Mouse (Mus musculus): ENCODE measurements around the gene Hipk2.
A peak's percentile ranks its signal among the peaks of the same experiment; 100 is the strongest.
"Not testable (repeated sequence)": the region's sequence is repeated elsewhere in the genome, so short reads cannot be mapped to it uniquely, and the experiment has no call there.

Gene Hipk2

DNA sequence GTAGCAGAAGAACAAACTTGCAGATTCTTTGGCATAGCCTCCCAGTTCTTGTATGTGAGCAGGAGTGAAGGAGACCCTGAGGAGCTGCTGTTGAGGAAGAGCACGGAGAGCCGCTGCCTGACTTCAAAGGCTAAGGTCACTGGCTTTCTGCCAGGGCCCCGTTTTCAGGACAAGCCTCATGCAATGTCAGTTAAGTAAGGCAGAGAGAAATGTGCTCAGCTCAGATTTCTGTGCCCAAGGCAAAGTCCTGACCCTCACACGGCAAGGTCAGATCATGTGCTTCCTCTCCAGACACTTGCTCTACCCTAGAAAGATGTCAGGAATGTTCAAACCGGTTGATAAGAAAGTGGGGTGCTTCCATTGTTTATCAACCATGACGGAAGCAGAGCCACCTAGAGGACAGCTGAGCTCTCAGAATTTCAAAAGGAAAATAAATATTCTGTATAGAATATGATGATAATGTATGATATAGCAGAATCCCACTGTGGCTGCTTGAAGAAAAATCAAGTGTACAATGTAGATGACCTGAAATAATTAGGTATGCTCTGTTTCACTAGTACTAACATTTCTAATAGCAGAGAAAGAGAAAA is 173.1 kb downstream of the Hipk2 start:
- no peak for DNase-seq (ENCODE audit: low spot score in 2 of 2)

DNA sequence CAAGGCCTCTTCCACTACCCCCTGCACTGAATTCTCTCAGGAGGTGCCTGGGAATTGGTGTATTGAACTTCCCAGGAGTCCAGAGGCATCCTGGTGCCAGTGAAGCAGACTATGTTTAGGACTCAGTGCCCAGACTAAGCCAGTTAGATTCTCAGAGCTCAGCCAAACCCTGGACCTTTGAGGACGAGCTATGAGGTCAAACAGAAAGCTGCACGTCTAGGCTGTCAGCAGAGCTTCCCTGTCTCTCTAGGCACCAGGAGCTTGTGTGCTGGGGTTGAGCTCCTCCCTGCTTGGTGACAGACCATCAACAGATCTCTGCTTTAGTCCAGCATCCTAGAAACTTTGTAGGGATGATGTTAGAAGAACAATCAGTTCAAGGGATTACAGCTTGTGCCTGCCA is 174.5 kb downstream of the Hipk2 start:
- DNase-seq (ENCODE audit: low spot score in 2 of 2): no peak

DNA sequence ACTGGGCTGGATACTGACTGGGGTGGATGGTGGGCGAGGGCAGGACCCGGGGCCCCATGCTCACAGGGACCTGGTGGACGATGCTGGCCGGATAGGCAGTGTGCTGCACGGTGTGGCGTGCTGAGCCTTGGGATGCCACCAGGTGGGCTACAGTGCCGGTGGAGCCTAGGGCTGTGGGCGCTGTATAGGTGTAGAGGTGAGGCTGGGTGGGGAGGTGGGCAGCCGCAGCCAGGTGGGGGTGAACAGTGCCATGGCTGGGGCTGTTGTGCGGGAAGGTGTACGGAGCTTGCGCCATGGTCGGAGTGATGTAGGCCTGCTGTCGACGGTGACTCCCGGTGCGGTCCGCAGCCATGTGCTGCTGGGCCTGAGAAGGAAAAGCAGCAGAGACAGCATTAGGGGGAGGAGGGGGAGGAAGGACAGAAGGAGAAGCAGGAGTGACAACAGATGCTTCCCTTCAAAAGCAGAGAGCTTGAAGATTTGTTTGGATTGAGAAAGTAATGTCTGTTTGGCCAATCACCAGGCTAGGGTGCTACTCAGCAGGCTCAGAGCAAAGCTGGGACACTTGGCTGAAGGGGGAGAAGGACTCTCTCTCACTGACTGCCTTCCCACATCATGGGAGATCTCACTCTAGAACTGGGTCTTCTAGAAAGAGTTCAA is 177.6 kb downstream of the Hipk2 start:
- DNase-seq (ENCODE audit: low spot score in 2 of 2): no peak

DNA sequence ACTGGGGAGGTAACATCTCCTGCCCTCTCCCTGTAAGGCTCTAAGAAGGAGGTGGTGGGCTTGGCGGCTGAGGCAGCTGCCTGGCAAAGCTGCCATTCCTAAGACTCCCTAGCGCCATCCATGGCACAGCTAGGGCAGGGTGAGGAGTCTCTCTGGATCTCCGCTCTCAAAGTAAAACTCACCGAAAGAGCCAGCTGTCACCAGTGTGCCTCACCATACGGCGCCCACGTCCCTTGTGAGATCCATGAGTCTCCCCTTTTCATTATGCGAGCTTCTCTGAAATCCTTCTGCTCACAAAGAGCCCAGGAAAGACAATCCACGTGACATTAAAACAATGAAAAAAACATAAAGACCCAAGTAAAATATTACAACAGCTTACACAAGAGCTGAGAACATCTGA is 179.4 kb downstream of the Hipk2 start:
- peak in 1 of 2 experiments; percentile 55 for DNase-seq (ENCODE audit: low spot score in 2 of 2)

- peak; percentile 84 to 88 for DNase-seq (ENCODE audit: low spot score in 2 of 2)
Observed at GRCm38 (mm10) chr6:38695380-38696054, 180.4 kb downstream of the Hipk2 start.

DNA sequence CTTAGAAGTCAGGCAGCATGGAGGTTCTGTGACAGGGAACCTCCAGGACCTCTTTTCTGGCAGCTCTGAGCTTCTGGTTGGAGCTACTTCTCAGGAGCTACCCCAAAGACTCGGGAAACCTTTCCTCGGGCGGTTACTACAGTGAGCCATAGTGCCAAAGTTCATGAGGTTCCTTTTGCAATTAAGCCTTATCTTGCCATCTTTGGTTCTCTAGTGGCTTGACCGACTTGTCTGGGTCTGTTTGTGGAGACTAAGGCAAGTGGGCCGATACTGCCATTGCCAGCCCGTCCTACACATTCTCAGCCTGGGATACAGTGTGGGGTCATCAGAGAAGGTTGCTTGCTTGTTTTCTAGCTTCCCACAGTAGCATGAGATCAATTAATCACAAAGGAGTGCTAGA is 183.4 kb downstream of the Hipk2 start:
- no peak for DNase-seq (ENCODE audit: low spot score in 2 of 2)

DNA sequence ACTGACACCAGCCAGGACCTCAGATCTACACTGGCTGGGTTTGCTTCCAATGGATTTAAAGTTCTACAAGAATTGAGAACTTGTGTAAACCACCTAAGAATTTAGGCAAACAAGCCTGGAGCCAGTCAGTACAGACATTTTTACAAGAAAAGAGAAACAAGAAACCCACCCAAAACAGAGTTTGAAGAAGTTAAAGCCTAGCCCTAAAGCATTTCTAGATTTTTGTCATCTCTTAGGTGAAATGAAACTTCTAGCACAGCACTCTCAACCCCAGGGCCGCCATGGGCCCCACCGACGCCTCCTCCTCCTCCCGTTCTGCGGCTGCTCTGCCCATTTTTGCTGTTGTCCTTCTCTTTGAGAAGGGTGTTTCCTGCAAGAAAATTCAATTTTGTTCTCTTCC is 184.9 kb downstream of the Hipk2 start:
- no peak for DNase-seq (ENCODE audit: low spot score in 2 of 2)

- DNase-seq (ENCODE audit: low spot score in 2 of 2): no peak
Observed at GRCm38 (mm10) chr6:38690615-38691014, 185.3 kb downstream of the Hipk2 start.

DNA sequence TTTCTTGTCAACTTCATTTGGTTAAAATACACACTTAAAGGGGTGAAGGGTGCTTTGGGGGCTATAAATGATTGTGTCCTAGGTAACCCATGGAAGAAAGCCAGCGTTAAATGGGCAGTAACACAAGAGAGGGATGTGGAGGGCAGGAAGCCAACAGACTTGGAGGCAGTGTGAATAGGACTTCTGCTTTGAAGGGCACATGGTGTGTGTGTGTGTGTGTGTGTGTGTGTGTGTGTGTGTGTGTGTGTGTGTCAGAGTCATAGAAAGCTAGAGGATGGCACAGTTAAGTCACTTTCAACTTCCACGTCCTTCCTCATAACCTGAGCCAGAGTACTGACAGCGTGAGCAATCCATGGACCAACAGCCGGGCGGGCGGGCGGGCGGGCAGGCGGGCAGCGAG is 187.1 kb downstream of the Hipk2 start:
- DNase-seq (ENCODE audit: low spot score in 2 of 2): no peak

DNA sequence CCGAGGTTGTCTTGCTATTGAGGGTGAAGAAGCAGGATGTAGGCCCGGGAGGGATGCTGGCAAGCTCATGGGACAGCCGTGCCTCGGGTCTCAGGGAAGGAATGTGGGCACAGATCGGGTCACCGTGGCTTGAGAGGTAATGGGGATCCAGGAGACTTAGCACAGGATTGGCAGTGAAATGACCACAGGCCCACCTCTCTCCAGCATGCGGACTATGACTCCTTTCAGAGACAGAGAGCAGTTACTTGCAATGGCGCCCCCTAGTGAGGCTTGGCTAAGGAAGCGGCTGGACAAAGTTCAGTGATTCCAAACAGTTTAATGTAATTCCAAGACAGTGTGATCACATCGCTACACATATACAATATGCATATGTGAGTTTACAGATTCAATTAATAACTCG is 188.7 kb downstream of the Hipk2 start:
- DNase-seq (ENCODE audit: low spot score in 2 of 2): no peak

DNA sequence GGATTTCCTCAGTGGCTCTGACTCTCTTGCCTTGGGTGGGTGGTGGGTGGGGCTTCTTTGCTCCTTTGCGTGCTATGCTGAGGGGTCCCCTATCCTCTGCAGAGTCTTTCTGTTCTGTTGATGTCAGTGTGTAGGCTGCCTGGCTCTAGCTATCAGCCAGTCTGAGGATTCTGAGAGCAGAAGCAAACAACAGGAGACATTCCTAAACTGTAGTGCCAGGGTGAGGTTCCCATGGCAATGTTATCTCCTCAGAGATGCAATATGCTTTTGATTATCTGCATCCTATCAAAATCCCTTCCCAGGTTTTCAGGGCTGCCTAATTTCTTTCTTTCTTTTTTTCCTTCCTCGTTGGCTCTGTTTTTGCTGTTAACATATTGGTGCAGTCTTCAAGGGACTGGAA is 193.4 kb downstream of the Hipk2 start:
- no peak for DNase-seq (ENCODE audit: low spot score in 2 of 2)

GRCm38 (mm10) chr6:38677629-38678028 is 198.3 kb downstream of the Hipk2 start:
- DNase-seq (ENCODE audit: low spot score in 2 of 2): no peak

DNA sequence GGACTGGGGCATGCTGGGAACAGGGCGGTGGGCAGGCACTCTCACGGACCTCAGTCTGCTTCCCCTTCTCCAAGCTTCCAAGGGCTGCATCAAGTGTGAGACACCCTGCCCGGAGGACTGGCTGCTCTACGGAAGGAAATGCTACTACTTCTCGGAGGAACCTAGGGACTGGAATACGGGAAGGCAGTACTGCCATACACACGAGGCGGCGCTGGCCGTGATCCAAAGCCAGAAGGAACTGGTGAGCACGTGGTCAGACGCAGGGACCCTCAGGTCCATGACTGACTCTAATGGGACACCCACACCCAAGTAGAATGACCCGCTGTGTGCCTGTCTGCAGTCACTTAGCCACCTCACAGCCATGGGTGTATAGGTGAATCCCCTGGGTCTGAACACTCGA is 199.2 kb downstream of the Hipk2 start:
- no peak for DNase-seq (ENCODE audit: low spot score in 2 of 2)

GRCm38 (mm10) chr6:38676217-38676616 is 199.7 kb downstream of the Hipk2 start:
- no peak for DNase-seq (ENCODE audit: low spot score in 2 of 2)

DNA sequence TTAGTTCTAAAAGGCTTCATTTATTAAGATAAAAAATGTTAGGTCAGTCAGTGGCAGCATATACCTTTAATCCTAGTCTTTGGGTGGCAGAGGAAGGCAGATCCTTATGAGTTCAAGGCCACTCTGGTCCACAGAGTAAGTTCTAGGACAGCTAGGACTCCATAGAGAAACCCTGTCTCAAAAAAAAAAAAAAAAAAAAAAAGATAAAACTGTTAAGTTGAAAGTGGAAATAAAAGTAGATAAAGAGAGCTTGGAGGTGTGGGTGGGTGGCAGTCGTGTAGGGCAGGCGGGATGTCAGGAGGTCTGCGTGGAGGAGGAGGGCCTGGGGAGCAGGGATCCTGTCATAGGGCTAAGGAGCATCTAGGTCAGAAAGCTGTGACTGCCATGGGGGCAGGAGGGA is 204.0 kb downstream of the Hipk2 start:
- DNase-seq (ENCODE audit: low spot score in 2 of 2): no peak

DNA sequence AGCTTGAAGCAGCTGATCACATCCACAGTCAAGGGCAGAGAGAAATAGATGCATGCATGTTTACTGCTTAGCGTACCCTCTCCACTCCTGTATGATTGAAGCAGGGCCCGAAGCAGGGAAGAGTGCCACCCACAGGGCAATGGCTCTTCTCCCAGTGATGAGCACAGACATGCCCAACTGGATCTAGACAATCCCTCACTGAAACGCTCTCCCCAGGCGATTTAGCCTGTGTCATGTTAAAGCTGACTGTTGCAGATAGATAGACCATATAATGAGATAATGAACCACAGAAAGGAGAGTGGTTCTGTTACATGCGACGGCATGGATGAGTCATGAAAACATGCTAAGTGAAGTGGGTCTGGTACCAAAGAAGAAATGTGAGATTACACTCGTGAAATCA is 204.7 kb downstream of the Hipk2 start:
- no peak for DNase-seq (ENCODE audit: low spot score in 2 of 2)

DNA sequence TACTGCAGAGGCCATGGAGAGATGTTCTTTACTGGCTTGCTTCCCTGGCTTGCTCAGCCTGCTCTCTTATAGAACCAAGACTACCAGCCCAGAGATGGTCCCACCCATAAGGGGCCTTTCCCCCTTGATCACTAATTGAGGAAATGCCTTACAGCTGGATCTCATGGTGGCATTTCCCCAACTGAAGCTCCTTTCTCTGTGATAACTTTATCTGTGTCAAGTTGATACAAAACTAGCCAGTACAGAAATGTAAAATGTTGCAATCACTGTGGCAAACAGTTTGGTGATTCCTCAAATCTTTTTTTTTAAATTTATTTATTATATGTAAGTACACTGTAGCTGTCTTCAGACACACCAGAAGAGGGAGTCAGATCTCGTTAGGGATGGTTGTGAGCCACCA is 205.5 kb downstream of the Hipk2 start:
- DNase-seq (ENCODE audit: low spot score in 2 of 2): not testable (repeated sequence)

GRCm38 (mm10) chr6:38669580-38669979 is 206.4 kb downstream of the Hipk2 start:
- no peak for DNase-seq (ENCODE audit: low spot score in 2 of 2)

- peak; percentile 47 to 58 for DNase-seq (ENCODE audit: low spot score in 2 of 2)
Observed at GRCm38 (mm10) chr6:38662714-38663615, 213.0 kb downstream of the Hipk2 start, which contains the start of gene Clec2l. Gene Clec2l, plus strand, starts transcription at chr6:38663069.

DNA sequence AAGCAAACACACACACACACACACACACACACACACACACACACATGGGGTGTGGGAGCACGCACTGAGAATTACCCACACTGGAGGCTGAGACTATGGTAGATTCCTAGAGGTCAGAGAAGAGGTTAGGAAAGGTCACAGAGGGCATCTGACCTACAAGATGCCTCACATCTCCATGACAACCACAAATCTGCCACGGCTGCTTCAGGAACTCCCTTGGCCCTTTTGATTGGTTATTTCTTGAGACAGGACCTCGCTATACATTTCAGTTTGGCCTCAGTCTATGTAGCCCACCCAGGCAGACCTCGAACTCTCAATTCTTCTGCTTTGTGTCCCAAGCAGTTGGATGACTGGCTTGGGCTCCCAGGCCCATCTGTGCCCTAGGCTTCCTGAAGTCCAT is 214.3 kb downstream of the Hipk2 start:
- no peak for DNase-seq (ENCODE audit: low spot score in 2 of 2)

DNA sequence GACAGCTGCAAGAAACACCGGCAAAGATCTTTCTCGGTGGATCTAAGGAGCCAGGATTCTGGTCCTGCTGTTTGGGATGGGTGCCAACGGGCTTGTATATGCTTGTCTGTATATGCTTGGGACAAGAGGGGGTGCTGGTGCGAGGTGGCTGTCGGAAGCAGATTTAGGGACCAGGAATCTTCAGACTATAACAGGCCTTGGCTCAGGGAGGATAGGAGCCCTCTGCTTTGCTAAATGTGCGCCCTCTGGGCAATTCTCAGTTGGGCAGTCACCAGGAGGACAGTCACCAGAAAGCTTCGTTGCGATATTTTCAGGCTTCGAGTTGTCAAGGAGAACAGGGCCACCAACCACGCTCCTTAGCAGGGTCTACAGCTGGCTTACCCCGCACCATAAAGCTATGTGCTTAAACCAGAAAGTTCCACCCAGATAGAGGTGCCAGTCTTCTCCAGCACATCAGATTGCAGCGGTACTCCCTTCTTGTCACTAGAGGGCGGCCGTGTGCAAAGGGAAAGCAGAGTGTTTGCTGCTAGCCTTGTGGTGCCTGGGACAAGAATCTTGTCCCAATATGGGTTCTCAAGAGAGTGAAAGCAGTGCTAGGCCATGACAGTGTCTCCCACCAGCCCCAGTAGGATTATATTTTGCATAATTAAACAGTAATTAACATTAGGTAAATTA is 225.6 kb downstream of the Hipk2 start:
- DNase-seq (ENCODE audit: low spot score in 2 of 2): peak; percentile 68 to 71

DNA sequence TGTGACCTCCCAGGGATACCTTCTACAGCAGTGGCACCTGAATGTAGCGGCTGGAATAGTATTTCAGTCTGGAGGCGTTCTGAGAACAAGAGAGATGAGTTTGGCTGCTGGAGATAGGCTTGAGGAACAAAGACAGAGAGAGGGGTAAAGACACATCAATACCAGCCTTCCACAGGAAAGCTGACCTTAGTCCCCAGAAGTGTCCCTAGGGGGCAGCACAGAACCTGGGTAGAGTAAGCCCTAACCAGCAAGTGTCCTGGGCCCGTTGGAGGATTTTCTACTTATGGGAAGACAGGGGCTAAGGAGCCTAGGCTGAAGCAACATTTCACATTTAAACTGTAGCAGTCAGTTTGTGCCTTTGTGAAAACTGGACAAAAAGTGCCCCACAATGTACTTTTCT is 226.4 kb downstream of the Hipk2 start:
- DNase-seq (ENCODE audit: low spot score in 2 of 2): no peak

All from frontal cortex, postnatal 36 days (tissue).